Mouse (Mus musculus) kidney, embryonic 14.5 days (tissue): ENCODE measurements around the gene Rps24. TPM values are rescaled to one million over a fixed set of nuclear protein-coding genes. Genes with fewer than 3 reads are reported as not detected.

Source experiments
- ATAC-seq: fragments of 200-750 bp; cut with Nextera tagmentation; 2 replicates; pipeline ENCODE4 v1.8.0; 2017; ENCODE audit warnings: moderate number of reproducible peaks, mild to moderate bottlenecking, moderate TSS enrichment, moderate library complexity; ENCODE audit not compliant: low FRiP score, low TSS enrichment
- H3K27ac ChIP-seq: fragments of 300-500 bp; sonication (generic); 2 replicates; pipeline ENCODE4 v1.5.1; 2014; ENCODE audit warnings: low read depth, mild to moderate bottlenecking, low read length, moderate library complexity, mixed read lengths
- H3K27me3 ChIP-seq: fragments of 300-500 bp; sonication (generic); 2 replicates; pipeline ENCODE4 v1.6.1; 2014; ENCODE audit warnings: mild to moderate bottlenecking, low read length; ENCODE audit not compliant: control insufficient read depth, insufficient read depth
- H3K36me3 ChIP-seq: fragments of 300-500 bp; sonication (generic); 2 replicates; pipeline ENCODE4 v1.6.1; 2014; ENCODE audit warnings: low read length, mixed read lengths; ENCODE audit not compliant: control insufficient read depth, insufficient read depth
- H3K4me1 ChIP-seq: fragments of 300-500 bp; sonication (generic); 2 replicates; pipeline ENCODE4 v1.6.1; 2014; ENCODE audit warnings: low read length, mixed read lengths; ENCODE audit not compliant: control insufficient read depth, insufficient read depth
- H3K4me2 ChIP-seq: fragments of 300-500 bp; sonication (generic); replicated peaks from 2 replicates; pipeline ENCODE4 v1.6.1; 2014; ENCODE audit warnings: low read depth, mild to moderate bottlenecking, low read length
- H3K4me3 ChIP-seq: fragments of 300-500 bp; sonication (generic); 2 replicates; pipeline ENCODE4 v1.5.1; 2014; ENCODE audit warnings: mild to moderate bottlenecking, low read length
- H3K9ac ChIP-seq: fragments of 300-500 bp; sonication (generic); 2 replicates; pipeline ENCODE4 v1.6.1; 2014; ENCODE audit warnings: low read depth, mild to moderate bottlenecking, low read length, moderate library complexity
- H3K9me3 ChIP-seq: fragments of 300-500 bp; sonication (generic); 2 replicates; pipeline ENCODE4 v1.6.1; 2016; ENCODE audit warnings: low read length; ENCODE audit not compliant: control insufficient read depth
- WGBS: fragments of 180-500 bp; shearing (Covaris S2); extraction: QIAGEN DNeasy Blood & Tissue Kit; methylation state at CpG from one replicate; pipeline ENCODE4 v1.1.7; 2014; 5-methylcytosine and 5-hydroxymethylcytosine counted together
- polyA plus RNA-seq: library from polyadenylated mRNA; unstranded; fragments of >200 nt; fragmentation: Nextera tagmentation; extraction: Ambion mirVana; gene quantifications from 2 replicates; pipeline ENCODE4 v1.2.1, GENCODE M21; 2014

Rps24 gene
- polyA plus RNA-seq, 1 experiment from 2014 or later: 1,338 TPM

DNA sequence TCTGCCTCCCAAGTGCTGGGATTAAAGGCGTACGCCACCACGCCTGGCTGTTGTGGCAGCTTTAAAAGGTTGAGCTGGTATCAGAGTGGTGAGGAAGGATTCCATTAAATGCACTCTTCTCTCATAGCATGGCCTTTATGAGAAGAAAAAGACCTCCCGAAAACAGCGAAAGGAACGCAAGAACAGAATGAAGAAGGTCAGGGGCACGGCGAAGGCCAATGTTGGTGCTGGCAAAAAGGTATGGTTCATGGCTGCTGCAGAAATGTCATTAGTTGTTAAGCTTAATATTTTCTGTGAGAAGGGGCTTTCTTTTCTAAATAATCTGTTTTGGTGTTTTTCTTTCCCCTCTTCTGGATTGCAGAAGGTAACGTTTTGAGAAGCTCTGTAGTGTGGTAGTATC lies 6.3 kb downstream of the Rps24 start:
- Histone ChIP-seq H3K9ac (peak overlapping the region; percentile 40; the same call in 1 of the 2 replicates), H3K27ac (no peak overlapping the region), H3K36me3 (peaks cover 67% of the 10 kb centered on the region), H3K9me3 (no peaks in the 10 kb centered on the region), H3K4me1 (peaks cover 19% of the 10 kb centered on the region), H3K4me3 (no peak overlapping the region; the same call in 1 of the 2 replicates), H3K4me2 (peak overlapping the region; percentile 29; the same call in 1 of the 2 replicates), H3K27me3 (no peaks in the 10 kb centered on the region)
- WGBS: 91% methylated on average over 9 of the region's 9 CpGs
- no peak for ATAC-seq

- Histone ChIP-seq H3K27ac (no peak overlapping the region), H3K9ac (no peak overlapping the region), H3K4me1 (peaks cover 26% of the 10 kb centered on the region), H3K9me3 (no peaks in the 10 kb centered on the region), H3K27me3 (no peaks in the 10 kb centered on the region), H3K36me3 (peaks cover 82% of the 10 kb centered on the region), H3K4me3 (no peak overlapping the region), H3K4me2 (no peak overlapping the region)
- 92% methylated on average over 1 of the region's 1 CpGs for WGBS
- no peak for ATAC-seq
These were observed 9.6 kb downstream of the Rps24 start for GRCm38 (mm10) chr14:24496507-24496906.

GRCm38 (mm10) chr14:24497443-24497842 lies 10.5 kb downstream of the Rps24 start:
- no peak overlapping the region for H3K27ac ChIP-seq
- no peak overlapping the region for H3K9ac ChIP-seq
- no peak for ATAC-seq
- H3K27me3 ChIP-seq: no peaks in the 10 kb centered on the region
- no peak overlapping the region for H3K4me3 ChIP-seq
- no peak overlapping the region for H3K4me2 ChIP-seq
- H3K4me1 ChIP-seq: peaks cover 21% of the 10 kb centered on the region
- no peaks in the 10 kb centered on the region for H3K9me3 ChIP-seq
- peaks cover 73% of the 10 kb centered on the region for H3K36me3 ChIP-seq
- 93% methylated on average over 1 of the region's 1 CpGs for WGBS

DNA sequence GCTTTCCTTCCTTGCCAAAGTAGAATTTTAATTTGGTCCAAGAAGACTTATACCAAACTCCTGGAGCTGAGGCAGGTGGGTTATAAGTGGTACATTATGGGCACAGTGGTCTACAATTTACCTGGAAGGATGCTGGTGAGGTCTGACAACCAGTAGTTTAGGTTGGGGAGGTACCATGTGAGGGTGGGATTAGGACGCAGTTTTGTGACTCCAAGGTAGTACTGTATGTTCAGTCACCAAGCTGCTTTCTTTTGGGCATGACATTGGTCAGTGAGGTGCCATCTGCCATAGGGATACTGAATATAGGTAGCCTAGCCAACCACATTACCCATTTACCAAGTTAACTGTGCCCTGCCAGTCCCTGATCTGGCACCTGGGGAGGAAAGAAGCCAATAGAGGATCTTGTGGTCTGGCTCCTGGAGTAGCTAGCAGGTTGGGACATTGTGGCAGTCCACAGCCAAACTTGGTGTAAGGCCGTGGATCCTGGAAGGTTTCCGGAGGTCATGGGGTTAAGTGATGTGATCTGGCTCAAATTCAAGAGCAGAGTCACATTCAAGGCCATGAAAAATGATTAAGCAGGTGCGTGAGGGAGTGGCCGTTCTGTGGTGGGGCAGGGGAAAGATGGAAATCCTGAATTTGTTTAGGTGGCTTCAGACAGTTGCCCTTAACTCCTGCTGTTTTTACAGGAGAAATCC lies 11.8 kb downstream of the Rps24 start:
- Histone ChIP-seq H3K9ac (no peak overlapping the region), H3K4me2 (no peak overlapping the region), H3K9me3 (no peaks in the 10 kb centered on the region), H3K27ac (no peak overlapping the region), H3K4me1 (peaks cover 14% of the 10 kb centered on the region), H3K36me3 (peaks cover 61% of the 10 kb centered on the region), H3K27me3 (no peaks in the 10 kb centered on the region), H3K4me3 (no peak overlapping the region)
- WGBS: 57% methylated on average over 5 of the region's 5 CpGs
- no peak for ATAC-seq

GRCm38 (mm10) chr14:24499478-24499877 lies 12.6 kb downstream of the Rps24 start:
- Histone ChIP-seq H3K4me2 (no peak overlapping the region), H3K36me3 (peaks cover 53% of the 10 kb centered on the region), H3K27me3 (no peaks in the 10 kb centered on the region), H3K9me3 (no peaks in the 10 kb centered on the region), H3K9ac (no peak overlapping the region), H3K4me3 (no peak overlapping the region), H3K4me1 (peaks cover 9% of the 10 kb centered on the region; the same call in 1 of the 2 replicates), H3K27ac (no peak overlapping the region)
- no peak for ATAC-seq
- WGBS: 39% methylated on average over 9 of the region's 9 CpGs

DNA sequence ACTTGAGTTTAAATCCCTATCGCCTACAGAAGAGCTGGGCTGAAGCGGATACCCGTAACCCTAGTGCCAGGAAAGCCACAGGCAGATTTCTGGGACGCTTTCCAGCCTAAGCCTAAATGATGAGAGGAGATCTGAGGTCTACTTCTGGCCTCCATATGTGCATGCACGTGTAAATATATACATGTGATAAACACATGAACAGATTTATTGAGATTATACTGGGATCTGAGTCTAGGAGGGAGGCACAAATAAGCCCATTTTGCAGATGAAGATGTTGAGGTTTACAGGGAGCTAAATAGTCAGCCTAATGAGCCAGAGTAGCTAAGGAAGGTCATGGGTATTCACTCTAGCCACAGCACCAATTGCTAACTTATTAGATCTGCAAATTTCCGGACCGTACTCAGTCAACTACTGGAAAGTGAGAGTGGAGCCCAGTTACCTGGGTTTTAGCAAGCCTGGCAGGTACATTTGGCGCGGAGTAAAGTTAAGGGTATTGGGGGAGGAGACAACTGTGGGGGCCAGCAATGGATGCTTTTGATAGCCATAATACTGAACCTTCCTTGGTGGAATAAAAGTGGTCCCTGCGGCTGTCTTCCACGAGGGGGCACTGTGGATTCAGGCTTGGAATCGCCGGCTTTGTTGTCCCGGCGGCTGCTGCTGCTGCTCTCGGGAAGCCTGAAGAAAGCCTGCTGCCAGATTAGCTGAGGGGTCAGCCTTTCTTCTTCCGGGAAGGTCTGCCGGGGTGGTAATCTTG lies 13.3 kb downstream of the Rps24 start:
- Histone ChIP-seq H3K36me3 (peaks cover 45% of the 10 kb centered on the region), H3K4me1 (peaks cover 7% of the 10 kb centered on the region; the same call in 1 of the 2 replicates), H3K4me3 (no peak overlapping the region), H3K27ac (peak overlapping the region; percentile 69; the same call in 1 of the 2 replicates), H3K4me2 (peak overlapping the region; percentile 31; the same call in 1 of the 2 replicates), H3K9me3 (no peaks in the 10 kb centered on the region), H3K27me3 (no peaks in the 10 kb centered on the region), H3K9ac (peak overlapping the region; percentile 28)
- peak; percentile 74 for ATAC-seq
- WGBS: 20% methylated on average over 18 of the region's 18 CpGs

- WGBS: 12% methylated on average over 8 of the region's 8 CpGs
- ATAC-seq: no peak
These were observed 13.9 kb downstream of the Rps24 start for GRCm38 (mm10) chr14:24500845-24501186.

GRCm38 (mm10) chr14:24501256-24501655 lies 14.3 kb downstream of the Rps24 start:
- H3K4me2 ChIP-seq: no peak overlapping the region; the same call in 1 of the 2 replicates
- H3K9me3 ChIP-seq: no peaks in the 10 kb centered on the region
- H3K36me3 ChIP-seq: peaks cover 35% of the 10 kb centered on the region
- ATAC-seq: no peak
- H3K4me3 ChIP-seq: no peak overlapping the region
- 50% methylated on average over 4 of the region's 4 CpGs for WGBS
- H3K4me1 ChIP-seq: peaks cover 7% of the 10 kb centered on the region; the same call in 1 of the 2 replicates
- peak overlapping the region; percentile 69; the same call in 1 of the 2 replicates for H3K27ac ChIP-seq
- H3K9ac ChIP-seq: peak overlapping the region; percentile 28
- no peaks in the 10 kb centered on the region for H3K27me3 ChIP-seq

More at GRCm38 (mm10) chr14:24500845-24501186, 13.9 kb downstream of the Rps24 start:
- H3K27me3 ChIP-seq: no peaks in the 10 kb centered on the region
- no peaks in the 10 kb centered on the region for H3K9me3 ChIP-seq
- no peak overlapping the region for H3K4me3 ChIP-seq
- H3K4me1 ChIP-seq: peaks cover 7% of the 10 kb centered on the region; the same call in 1 of the 2 replicates
- H3K4me2 ChIP-seq: peak overlapping the region; percentile 31; the same call in 1 of the 2 replicates
- peak overlapping the region; percentile 28 for H3K9ac ChIP-seq
- H3K36me3 ChIP-seq: peaks cover 40% of the 10 kb centered on the region
- peak overlapping the region; percentile 69; the same call in 1 of the 2 replicates for H3K27ac ChIP-seq
